Mouse (Mus musculus): ENCODE measurements around the gene Trpm1. TPM values are rescaled to one million over a fixed set of nuclear protein-coding genes. Genes with fewer than 3 reads are reported as not detected.
A peak's percentile ranks its signal among the peaks of the same experiment; 100 is the strongest.

Gene Trpm1
- polyA plus RNA-seq, 1 experiment from 2014 or later, result 0.21 TPM

GRCm38 (mm10) chr7:64160737-64161470 is 7.3 kb downstream of the Trpm1 start:
- Histone ChIP-seq H3K27me3 (ENCODE audit: control insufficient read depth, insufficient read depth, low read length) (no peaks in the 10 kb centered on the region), H3K9ac (ENCODE audit: low read length) (no peak overlapping the region), H3K4me3 (ENCODE audit: low read depth, low read length) (no peak overlapping the region), H3K4me2 (replicated peaks; ENCODE audit: low read depth) (no peak overlapping the region), H3K9me3 (ENCODE audit: control insufficient read depth, low read length) (no peaks in the 10 kb centered on the region), H3K4me1 (replicated peaks; ENCODE audit: control insufficient read depth, insufficient read depth) (peaks cover 10% of the 10 kb centered on the region; the same call in 1 of the 2 replicates), H3K36me3 (ENCODE audit: control insufficient read depth, insufficient read depth, low read length) (no peaks in the 10 kb centered on the region), H3K27ac (replicated peaks) (peak overlapping the region; percentile 20; the same call in 1 of the 2 replicates)
- no peak for DNase-seq (ENCODE audit: low spot score)
- no peak for ATAC-seq (ENCODE audit: low FRiP score, low TSS enrichment)
- WGBS, result 48% methylated on average over 10 of the region's 10 CpGs
- TF ChIP-seq CTCF (IDR thresholded peaks at IDR 0.05; ENCODE audit: low read depth), result no peak
- TF ChIP-seq EP300 (optimal IDR thresholded peaks at IDR 0.05), result no peak

GRCm38 (mm10) chr7:64161990-64162389 is 8.4 kb downstream of the Trpm1 start:
- Histone ChIP-seq H3K4me2 (replicated peaks; ENCODE audit: low read depth) (no peak overlapping the region), H3K27me3 (ENCODE audit: control insufficient read depth, insufficient read depth, low read length) (no peaks in the 10 kb centered on the region), H3K36me3 (ENCODE audit: control insufficient read depth, insufficient read depth, low read length) (no peaks in the 10 kb centered on the region), H3K9ac (ENCODE audit: low read length) (no peak overlapping the region), H3K27ac (replicated peaks) (no peak overlapping the region), H3K4me3 (ENCODE audit: low read depth, low read length) (no peak overlapping the region), H3K4me1 (replicated peaks; ENCODE audit: control insufficient read depth, insufficient read depth) (0 out of 2 replicates have a peak, but pooled peaks cover 7% of the 10 kb centered on the region), H3K9me3 (ENCODE audit: control insufficient read depth, low read length) (no peaks in the 10 kb centered on the region)
- no peak for ATAC-seq (ENCODE audit: low FRiP score, low TSS enrichment)
- DNase-seq (ENCODE audit: low spot score), result no peak
- 61% methylated on average over 7 of the region's 7 CpGs for WGBS
- TF ChIP-seq EP300 (optimal IDR thresholded peaks at IDR 0.05) (no peak), CTCF (IDR thresholded peaks at IDR 0.05; ENCODE audit: low read depth) (no peak)

GRCm38 (mm10) chr7:64163086-64163485 is 9.5 kb downstream of the Trpm1 start:
- no peak overlapping the region for H3K4me3 ChIP-seq (ENCODE audit: low read depth, low read length)
- no peak for TF ChIP-seq EP300 (optimal IDR thresholded peaks at IDR 0.05)
- no peak for ATAC-seq (ENCODE audit: low FRiP score, low TSS enrichment)
- no peak overlapping the region for H3K4me2 ChIP-seq (replicated peaks; ENCODE audit: low read depth)
- WGBS, result 82% methylated on average over 3 of the region's 3 CpGs
- no peak for DNase-seq (ENCODE audit: low spot score)
- H3K9me3 ChIP-seq (ENCODE audit: control insufficient read depth, low read length), result no peaks in the 10 kb centered on the region
- H3K9ac ChIP-seq (ENCODE audit: low read length), result no peak overlapping the region
- no peaks in the 10 kb centered on the region for H3K36me3 ChIP-seq (ENCODE audit: control insufficient read depth, insufficient read depth, low read length)
- no peak overlapping the region for H3K27ac ChIP-seq (replicated peaks)
- H3K27me3 ChIP-seq (ENCODE audit: control insufficient read depth, insufficient read depth, low read length), result no peaks in the 10 kb centered on the region
- 0 out of 2 replicates have a peak, but pooled peaks cover 7% of the 10 kb centered on the region for H3K4me1 ChIP-seq (replicated peaks; ENCODE audit: control insufficient read depth, insufficient read depth)

GRCm38 (mm10) chr7:64163890-64164289 is 10.3 kb downstream of the Trpm1 start:
- no peaks in the 10 kb centered on the region for H3K27me3 ChIP-seq (ENCODE audit: control insufficient read depth, insufficient read depth, low read length)
- no peak for DNase-seq (ENCODE audit: low spot score)
- no peak for TF ChIP-seq CTCF (IDR thresholded peaks at IDR 0.05; ENCODE audit: low read depth)
- 86% methylated on average over 1 of the region's 1 CpGs for WGBS
- H3K4me1 ChIP-seq (replicated peaks; ENCODE audit: control insufficient read depth, insufficient read depth), result 0 out of 2 replicates have a peak, but pooled peaks cover 7% of the 10 kb centered on the region
- no peak overlapping the region for H3K27ac ChIP-seq (replicated peaks)
- no peak overlapping the region for H3K9ac ChIP-seq (ENCODE audit: low read length)
- ATAC-seq (ENCODE audit: low FRiP score, low TSS enrichment), result no peak
- H3K36me3 ChIP-seq (ENCODE audit: control insufficient read depth, insufficient read depth, low read length), result no peaks in the 10 kb centered on the region
- no peak overlapping the region for H3K4me2 ChIP-seq (replicated peaks; ENCODE audit: low read depth)
- no peaks in the 10 kb centered on the region for H3K9me3 ChIP-seq (ENCODE audit: control insufficient read depth, low read length)
- H3K4me3 ChIP-seq (ENCODE audit: low read depth, low read length), result no peak overlapping the region

- no peaks in the 10 kb centered on the region for H3K27me3 ChIP-seq (ENCODE audit: control insufficient read depth, insufficient read depth, low read length)
- no peak overlapping the region for H3K4me3 ChIP-seq (ENCODE audit: low read depth, low read length)
- no peaks in the 10 kb centered on the region for H3K36me3 ChIP-seq (ENCODE audit: control insufficient read depth, insufficient read depth, low read length)
- TF ChIP-seq CTCF (IDR thresholded peaks at IDR 0.05; ENCODE audit: low read depth) (peak; percentile 86), EP300 (optimal IDR thresholded peaks at IDR 0.05) (no peak)
- DNase-seq (ENCODE audit: low spot score) (no peak), ATAC-seq (ENCODE audit: low FRiP score, low TSS enrichment) (0 out of 2 replicates have a peak, but pooled peaks have one; percentile 33)
- H3K4me2 ChIP-seq (replicated peaks; ENCODE audit: low read depth), result no peak overlapping the region
- no peak overlapping the region for H3K27ac ChIP-seq (replicated peaks)
- 67% methylated on average over 3 of the region's 3 CpGs for WGBS
- H3K9me3 ChIP-seq (ENCODE audit: control insufficient read depth, low read length), result no peaks in the 10 kb centered on the region
- no peaks in the 10 kb centered on the region for H3K4me1 ChIP-seq (replicated peaks; ENCODE audit: control insufficient read depth, insufficient read depth)
- no peak overlapping the region for H3K9ac ChIP-seq (ENCODE audit: low read length)
Observed at GRCm38 (mm10) chr7:64164997-64165396, 11.4 kb downstream of the Trpm1 start.

GRCm38 (mm10) chr7:64166025-64166424 is 12.4 kb downstream of the Trpm1 start:
- Histone ChIP-seq H3K27ac (replicated peaks) (no peak overlapping the region), H3K4me1 (replicated peaks; ENCODE audit: control insufficient read depth, insufficient read depth) (no peaks in the 10 kb centered on the region), H3K4me2 (replicated peaks; ENCODE audit: low read depth) (no peak overlapping the region), H3K36me3 (ENCODE audit: control insufficient read depth, insufficient read depth, low read length) (no peaks in the 10 kb centered on the region), H3K4me3 (ENCODE audit: low read depth, low read length) (no peak overlapping the region), H3K9me3 (ENCODE audit: control insufficient read depth, low read length) (no peaks in the 10 kb centered on the region), H3K9ac (ENCODE audit: low read length) (no peak overlapping the region), H3K27me3 (ENCODE audit: control insufficient read depth, insufficient read depth, low read length) (no peaks in the 10 kb centered on the region)
- no peak for ATAC-seq (ENCODE audit: low FRiP score, low TSS enrichment)
- no peak for TF ChIP-seq CTCF (IDR thresholded peaks at IDR 0.05; ENCODE audit: low read depth)
- TF ChIP-seq EP300 (optimal IDR thresholded peaks at IDR 0.05), result no peak
- 65% methylated on average over 3 of the region's 3 CpGs for WGBS
- DNase-seq (ENCODE audit: low spot score), result no peak

Measured in stomach, postnatal 0 days (tissue).